Mouse (Mus musculus) spleen, adult 2 months (tissue): Measurements from ENCODE around the gene Adrb1.

Experiments used
- CTCF ChIP-seq: fragments of 200-500 bp; IDR thresholded peaks from 2 replicates; pipeline ENCODE4 v1.5.1; 2011; ENCODE audit warnings: mild to moderate bottlenecking, inconsistent platforms; ENCODE audit not compliant: insufficient read depth, insufficient read length, insufficient replicate concordance; ENCODE audit errors: extremely low read depth
- POLR2A ChIP-seq: fragments of 200-500 bp; IDR thresholded peaks from 2 replicates; pipeline ENCODE4 v1.6.1; 2011; ENCODE audit warnings: low read depth, low read length, inconsistent platforms

DNA sequence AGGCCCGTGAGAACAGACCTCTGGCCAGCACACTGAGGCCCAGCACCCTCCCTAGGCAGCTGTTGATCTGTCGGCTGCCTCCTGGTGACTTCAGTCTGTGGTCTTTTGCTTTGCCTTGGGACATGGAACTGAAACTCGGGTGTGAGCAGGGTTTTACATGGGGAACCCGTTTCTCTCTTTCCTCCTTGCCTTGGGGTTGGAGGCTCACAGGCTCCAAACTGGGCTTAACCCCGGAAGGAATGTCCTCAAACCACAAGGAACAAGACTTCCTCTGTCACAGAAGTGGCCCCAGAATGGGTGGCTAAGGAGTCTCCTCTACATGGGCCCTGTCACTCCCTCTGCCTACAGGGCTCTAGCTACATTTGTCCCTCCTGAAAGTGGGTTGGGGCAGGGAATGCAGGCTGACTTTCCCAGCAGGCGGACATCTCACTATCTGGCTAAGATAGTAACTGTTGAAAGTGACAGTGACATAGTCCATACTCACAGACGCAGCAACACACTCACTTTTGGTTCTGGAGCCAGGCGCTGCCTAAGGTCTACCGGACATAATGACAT, 52.5 kb downstream of the Adrb1 start:
- TF ChIP-seq CTCF (no peak), POLR2A (no peak)
